Comparison of ENCODE assay signal across 16 mouse cellular contexts in the genomic region with DNA sequence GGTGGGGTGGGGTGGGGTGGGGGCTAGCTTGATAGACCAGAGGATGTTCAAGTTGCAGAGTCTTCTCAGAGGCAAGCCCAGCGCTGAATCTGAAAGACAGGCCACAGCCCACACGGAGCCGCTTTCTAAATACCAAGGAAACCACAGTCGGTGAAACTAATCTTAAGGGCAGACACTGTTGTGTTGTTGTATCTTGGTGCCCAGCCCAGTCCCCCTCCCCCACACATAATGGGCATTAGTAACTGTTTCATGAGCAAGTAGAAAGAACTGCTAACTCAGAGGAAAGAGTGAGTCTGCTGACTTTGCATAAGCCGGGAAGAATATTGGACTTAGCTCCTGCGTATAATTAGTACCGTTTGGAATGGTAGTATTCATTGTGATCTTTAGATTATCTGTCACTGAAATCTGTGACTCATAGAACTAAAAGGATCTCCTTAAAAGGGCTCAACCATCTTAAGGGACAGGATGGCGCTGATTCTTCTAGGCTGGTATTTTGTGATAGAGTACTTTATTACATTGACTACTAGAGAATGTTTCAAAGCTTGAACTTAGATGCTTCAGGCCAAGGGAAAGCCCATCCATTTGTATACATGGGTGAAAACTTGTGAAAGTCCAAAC. TPM values are rescaled to one million over a fixed set of nuclear protein-coding genes. Genes with fewer than 3 reads are reported as not detected.
DNase-seq lines count a peak whose midpoint lies in the region; ATAC-seq and TF ChIP-seq lines count a peak whose summit lies in the region.
"Had no signal": no experiment of that assay in that cellular context is flagged by ENCODE, and none has a peak within 500 bp of the region (broad histone marks: within the 10 kb centered on the region; RNA-seq: fewer than 3 reads in every experiment).

No protein-coding gene starts in this region.

- H3K9me3 ChIP-seq in intestine, embryonic 16.5 days (ENCODE audit: control insufficient read depth, low read length) = no peaks in the 10 kb centered on the region
- H3K9me3 ChIP-seq in intestine, embryonic 15.5 days = no peaks in the 10 kb centered on the region
- no peaks in the 10 kb centered on the region for H3K9me3 ChIP-seq in forebrain, embryonic 16.5 days (ENCODE audit: control insufficient read depth, low read length)
- H3K9me3 ChIP-seq: forebrain, embryonic 10.5 days; heart, embryonic 10.5 days; stomach, embryonic 15.5 days had no signal

- TF ChIP-seq CTCF in embryonic fibroblast, embryonic 13.5 days (IDR thresholded peaks at IDR 0.05; ENCODE audit: borderline replicate concordance, insufficient read depth, low read length) = no peak

- no peak for DNase-seq in cerebellum, postnatal 25 days
- no peak for DNase-seq in adrenal gland, postnatal 4 days (ENCODE audit: low spot score in 2 of 2)
- DNase-seq: adrenal gland, postnatal 10 days; cerebellum, adult 11 months; gastrocnemius, adult 2 months; heart, postnatal 4 days; thymus, postnatal 14 days had no signal

- TF ChIP-seq POLR2A in embryonic fibroblast, embryonic 13.5 days (IDR thresholded peaks at IDR 0.05; ENCODE audit: low read depth, low read length) = no peak

- H3K4me2 ChIP-seq in intestine, embryonic 16.5 days (ENCODE audit: low read depth, low read length) = no peak overlapping the region
- no peak overlapping the region for H3K4me2 ChIP-seq in intestine, embryonic 15.5 days (replicated peaks)
- no peak overlapping the region for H3K4me2 ChIP-seq in forebrain, embryonic 16.5 days (ENCODE audit: low read length)
- H3K4me2 ChIP-seq: stomach, embryonic 15.5 days had no signal

- H3K4me1 ChIP-seq in intestine, embryonic 16.5 days (ENCODE audit: control insufficient read depth, insufficient read depth, low read length) = no peaks in the 10 kb centered on the region
- no peaks in the 10 kb centered on the region for H3K4me1 ChIP-seq in intestine, embryonic 15.5 days (replicated peaks)
- H3K4me1 ChIP-seq in embryonic fibroblast, embryonic 13.5 days (ENCODE audit: control insufficient read depth, insufficient read depth, low read length) = 0 out of 2 replicates have a peak, but pooled peaks cover 4% of the 10 kb centered on the region
- no peaks in the 10 kb centered on the region for H3K4me1 ChIP-seq in forebrain, embryonic 16.5 days (replicated peaks; ENCODE audit: control insufficient read depth, insufficient read depth, low read length)
- H3K4me1 ChIP-seq: forebrain, embryonic 10.5 days; heart, embryonic 10.5 days; stomach, embryonic 15.5 days had no signal

- peak; percentile 38 for ATAC-seq in intestine, embryonic 16.5 days
- no peak for ATAC-seq in intestine, embryonic 15.5 days
- ATAC-seq in CD4-positive, CD25-positive, alpha-beta regulatory T cell, adult 4 months = peak; percentile 68
- ATAC-seq in megakaryocyte, adult 5-6 weeks (ENCODE audit: poor library complexity, severe bottlenecking) = peak; percentile 29
- ATAC-seq in forebrain, embryonic 16.5 days = no peak

- no peaks in the 10 kb centered on the region for H3K27me3 ChIP-seq in intestine, embryonic 16.5 days (replicated peaks; ENCODE audit: control insufficient read depth, insufficient read depth, low read length)
- no peaks in the 10 kb centered on the region for H3K27me3 ChIP-seq in intestine, embryonic 15.5 days (replicated peaks)
- no peaks in the 10 kb centered on the region for H3K27me3 ChIP-seq in forebrain, embryonic 16.5 days (replicated peaks; ENCODE audit: control insufficient read depth, insufficient read depth, low read length)
- H3K27me3 ChIP-seq: stomach, embryonic 15.5 days had no signal

- WGBS in intestine, embryonic 16.5 days = 81% methylated on average over 8 of the region's 8 CpGs
- 80% methylated on average over 8 of the region's 8 CpGs for WGBS in intestine, embryonic 15.5 days
- WGBS in forebrain, embryonic 16.5 days = 82% methylated on average over 8 of the region's 8 CpGs

- H3K36me3 ChIP-seq in intestine, embryonic 16.5 days (ENCODE audit: control insufficient read depth, insufficient read depth, low read length) = peaks cover 44% of the 10 kb centered on the region
- H3K36me3 ChIP-seq in intestine, embryonic 15.5 days = peaks cover 58% of the 10 kb centered on the region
- H3K36me3 ChIP-seq in forebrain, embryonic 16.5 days (ENCODE audit: control insufficient read depth, insufficient read depth) = peaks cover 53% of the 10 kb centered on the region

- no peak overlapping the region for H3K4me3 ChIP-seq in intestine, embryonic 16.5 days (ENCODE audit: low read length)
- no peak overlapping the region for H3K4me3 ChIP-seq in intestine, embryonic 15.5 days (replicated peaks)
- no peak overlapping the region for H3K4me3 ChIP-seq in embryonic fibroblast, embryonic 13.5 days (ENCODE audit: insufficient read depth, low read length)
- no peak overlapping the region for H3K4me3 ChIP-seq in forebrain, embryonic 16.5 days (replicated peaks; ENCODE audit: low read length)
- H3K4me3 ChIP-seq: forebrain, embryonic 10.5 days; gastrocnemius, adult 2 months; heart, embryonic 10.5 days; stomach, embryonic 15.5 days had no signal

- H3K9ac ChIP-seq in intestine, embryonic 16.5 days (ENCODE audit: low read depth, low read length) = no peak overlapping the region
- H3K9ac ChIP-seq in intestine, embryonic 15.5 days = no peak overlapping the region
- H3K9ac ChIP-seq in forebrain, embryonic 16.5 days (replicated peaks; ENCODE audit: low read depth, low read length) = no peak overlapping the region
- H3K9ac ChIP-seq: stomach, embryonic 15.5 days had no signal

- no peak overlapping the region for H3K27ac ChIP-seq in intestine, embryonic 16.5 days (ENCODE audit: low read length)
- no peak overlapping the region for H3K27ac ChIP-seq in intestine, embryonic 15.5 days
- peak overlapping the region; percentile 38 for H3K27ac ChIP-seq in embryonic fibroblast, embryonic 13.5 days (ENCODE audit: insufficient read depth, low read length)
- no peak overlapping the region for H3K27ac ChIP-seq in forebrain, embryonic 16.5 days (ENCODE audit: low read length)
- H3K27ac ChIP-seq: forebrain, embryonic 10.5 days; gastrocnemius, adult 2 months; heart, embryonic 10.5 days; stomach, embryonic 15.5 days had no signal

RNA-seq across cellular contexts. Expression of a gene that starts 16.5 kb away (rescaled TPM):
- polyA plus RNA-seq in intestine, embryonic 16.5 days (2015; fragmentation: Nextera tagmentation; extraction: Ambion mirVana) = 146 and 158 TPM in 2 replicates
- 117 and 125 TPM in 2 replicates for polyA plus RNA-seq in intestine, embryonic 15.5 days (2015; fragmentation: Nextera tagmentation; extraction: Ambion mirVana)
- polyA plus RNA-seq in CD4-positive, CD25-positive, alpha-beta regulatory T cell, adult 4 months (2017; shearing (Covaris generic)) = 10 to 100 TPM; 57.2 to 73.7 TPM
- 145 and 151 TPM in 2 replicates for polyA plus RNA-seq in embryonic fibroblast, embryonic 13.5 days (2011; ENCODE audit: insufficient read length, low read depth, missing spikeins)
- total RNA-seq in megakaryocyte, adult 5-6 weeks (2015) = 68.1 and 91.8 TPM in 2 replicates
- total RNA-seq in megakaryocyte, adult 5-6 weeks (2017) = 166 and 175 TPM in 2 replicates
- 102 and 106 TPM in 2 replicates for polyA plus RNA-seq in forebrain, embryonic 16.5 days (2015; fragmentation: Nextera tagmentation; extraction: Ambion mirVana)
- 100 to 1,000 TPM; 294 to 319 TPM for total RNA-seq in adrenal gland, postnatal 4 days (2021)

RNA-seq across cellular contexts. Expression of a gene that starts 16.5 kb away (rescaled TPM):
- polyA plus RNA-seq in intestine, embryonic 16.5 days (2015; fragmentation: Nextera tagmentation; extraction: Ambion mirVana) = 1.7 and 2.3 TPM in 2 replicates
- 1.9 and 2.1 TPM in 2 replicates for polyA plus RNA-seq in intestine, embryonic 15.5 days (2015; fragmentation: Nextera tagmentation; extraction: Ambion mirVana)
- 1 to 10 TPM; 3.4 to 5.5 TPM for polyA plus RNA-seq in CD4-positive, CD25-positive, alpha-beta regulatory T cell, adult 4 months (2017; shearing (Covaris generic))
- 1.2 and 1.5 TPM in 2 replicates for polyA plus RNA-seq in embryonic fibroblast, embryonic 13.5 days (2011; ENCODE audit: insufficient read length, low read depth, missing spikeins)
- 1.6 and 3.1 TPM in 2 replicates for total RNA-seq in megakaryocyte, adult 5-6 weeks (2015)
- 2.0 and 6.0 TPM in 2 replicates for total RNA-seq in megakaryocyte, adult 5-6 weeks (2017)
- 1.6 and 2.1 TPM in 2 replicates for polyA plus RNA-seq in forebrain, embryonic 16.5 days (2015; fragmentation: Nextera tagmentation; extraction: Ambion mirVana)
- total RNA-seq in adrenal gland, postnatal 4 days (2021) = 1 to 10 TPM; 4.8 to 5.5 TPM

RNA-seq across cellular contexts. Expression of a gene that starts 24.0 kb away (rescaled TPM):
- 2.4 TPM in 2 replicates for polyA plus RNA-seq in intestine, embryonic 16.5 days (2015; fragmentation: Nextera tagmentation; extraction: Ambion mirVana)
- 2.4 and 2.6 TPM in 2 replicates for polyA plus RNA-seq in intestine, embryonic 15.5 days (2015; fragmentation: Nextera tagmentation; extraction: Ambion mirVana)
- under 1 TPM; 0.28 to 0.43 TPM for polyA plus RNA-seq in CD4-positive, CD25-positive, alpha-beta regulatory T cell, adult 4 months (2017; shearing (Covaris generic))
- not detected in 2 replicates for polyA plus RNA-seq in embryonic fibroblast, embryonic 13.5 days (2011; ENCODE audit: insufficient read length, low read depth, missing spikeins)
- 0.04 TPM in 1 of 2 replicates, not detected in the other for total RNA-seq in megakaryocyte, adult 5-6 weeks (2015)
- 0.15 TPM in 1 of 2 replicates, not detected in the other for total RNA-seq in megakaryocyte, adult 5-6 weeks (2017)
- 23.7 and 30.8 TPM in 2 replicates for polyA plus RNA-seq in forebrain, embryonic 16.5 days (2015; fragmentation: Nextera tagmentation; extraction: Ambion mirVana)
- 1 to 10 TPM; 3.6 to 3.9 TPM for total RNA-seq in adrenal gland, postnatal 4 days (2021)

RNA-seq across cellular contexts. Expression of a gene that starts 50.5 kb away (rescaled TPM):
- 12.4 and 14.0 TPM in 2 replicates for polyA plus RNA-seq in intestine, embryonic 16.5 days (2015; fragmentation: Nextera tagmentation; extraction: Ambion mirVana)
- polyA plus RNA-seq in intestine, embryonic 15.5 days (2015; fragmentation: Nextera tagmentation; extraction: Ambion mirVana) = 15.6 and 15.8 TPM in 2 replicates
- not detected for polyA plus RNA-seq in CD4-positive, CD25-positive, alpha-beta regulatory T cell, adult 4 months (2017; shearing (Covaris generic))
- polyA plus RNA-seq in embryonic fibroblast, embryonic 13.5 days (2011; ENCODE audit: insufficient read length, low read depth, missing spikeins) = 3.7 and 6.6 TPM in 2 replicates
- total RNA-seq in megakaryocyte, adult 5-6 weeks (2015) = 0.14 and 0.33 TPM in 2 replicates
- 0.18 TPM in 1 of 2 replicates, not detected in the other for total RNA-seq in megakaryocyte, adult 5-6 weeks (2017)
- 5.5 and 7.2 TPM in 2 replicates for polyA plus RNA-seq in forebrain, embryonic 16.5 days (2015; fragmentation: Nextera tagmentation; extraction: Ambion mirVana)
- 1 to 10 TPM; 3.2 to 4.3 TPM for total RNA-seq in adrenal gland, postnatal 4 days (2021)

Comparison
In these comparisons a context has a peak if more than half of its experiments do, and no peak if none do; other contexts are left out.
1. ATAC-seq: peak in intestine, embryonic 16.5 days (single experiment), CD4-positive, CD25-positive, alpha-beta regulatory T cell, adult 4 months (single experiment) and megakaryocyte, adult 5-6 weeks (single experiment); none in intestine, embryonic 15.5 days (single experiment) and forebrain, embryonic 16.5 days (single experiment).